Mouse (Mus musculus) testis, adult 2 months (tissue): Measurements from ENCODE around the gene Palm3. TPM values are rescaled to one million over a fixed set of nuclear protein-coding genes. Genes with fewer than 3 reads are reported as not detected.
A peak's percentile ranks its signal among the peaks of the same experiment; 100 is the strongest.

Experiments used
- H3K27ac ChIP-seq: fragments of 200-500 bp; 2 replicates; pipeline ENCODE4 v1.5.1; 2012; ENCODE audit warnings: low read depth, low read length; ENCODE audit not compliant: control insufficient read depth, insufficient read depth
- H3K27me3 ChIP-seq: fragments of 200-500 bp; 2 replicates; pipeline ENCODE4 v1.6.1; 2012; ENCODE audit warnings: mild to moderate bottlenecking, low read length, moderate library complexity; ENCODE audit not compliant: control insufficient read depth, insufficient read depth
- H3K36me3 ChIP-seq: fragments of 200-500 bp; 2 replicates; pipeline ENCODE4 v1.6.1; 2012; ENCODE audit warnings: mild to moderate bottlenecking, low read length; ENCODE audit not compliant: control insufficient read depth, insufficient read depth
- H3K4me1 ChIP-seq: fragments of 200-500 bp; 2 replicates; pipeline ENCODE4 v1.6.1; 2012; ENCODE audit warnings: low read length; ENCODE audit not compliant: control insufficient read depth, insufficient read depth
- H3K4me3 ChIP-seq: fragments of 200-500 bp; 2 replicates; pipeline ENCODE4 v1.5.1; 2012; ENCODE audit warnings: low read depth, mild to moderate bottlenecking, low read length, moderate library complexity, mixed read lengths; ENCODE audit not compliant: control insufficient read depth
- CTCF ChIP-seq: fragments of 200-500 bp; IDR thresholded peaks from 2 replicates; pipeline ENCODE4 v1.5.1; 2012; ENCODE audit warnings: low read depth, mild to moderate bottlenecking, inconsistent platforms, low read length, moderate library complexity; ENCODE audit not compliant: control insufficient read depth, insufficient read depth, insufficient replicate concordance
- POLR2A ChIP-seq: fragments of 200-500 bp; IDR thresholded peaks from 2 replicates; pipeline ENCODE4 v1.6.1; 2012; ENCODE audit warnings: low read depth, mild to moderate bottlenecking, inconsistent platforms, low read length, moderate library complexity; ENCODE audit not compliant: control insufficient read depth
- polyA plus RNA-seq: library from polyadenylated mRNA; depleted of rRNA; stranded (reverse); fragments of >200 nt; gene quantifications from 2 replicates; pipeline ENCODE4 v1.2.3, GENCODE M21; 2012

Gene Palm3
- polyA plus RNA-seq, 1 experiment = 1.9 TPM

GRCm38 (mm10) chr8:83989243-83989642, 32.0 kb upstream of the Palm3 start:
- Histone ChIP-seq H3K36me3 (peaks cover 6% of the 10 kb centered on the region), H3K27me3 (no peaks in the 10 kb centered on the region), H3K4me1 (no peaks in the 10 kb centered on the region), H3K4me3 (no peak overlapping the region), H3K27ac (no peak overlapping the region)
- TF ChIP-seq CTCF (no peak), POLR2A (no peak)

DNA sequence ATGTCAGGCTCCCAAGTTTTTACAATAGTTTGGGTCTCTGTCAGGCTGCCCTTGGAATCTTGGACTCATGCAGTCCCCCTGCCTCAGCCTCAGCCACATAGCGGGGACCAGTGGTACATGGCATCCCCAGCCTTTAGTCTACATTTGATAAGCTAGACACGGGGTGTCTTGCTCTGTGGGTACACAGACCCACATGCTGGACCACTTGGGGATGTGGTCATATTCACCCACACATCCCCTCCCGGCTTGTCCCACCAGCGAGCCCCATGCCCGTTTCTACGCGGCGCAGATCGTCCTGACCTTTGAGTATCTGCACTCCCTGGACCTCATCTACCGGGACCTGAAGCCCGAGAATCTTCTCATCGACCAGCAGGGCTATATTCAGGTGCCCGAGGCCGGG, 31.1 kb upstream of the Palm3 start:
- Histone ChIP-seq H3K36me3 (peaks cover 6% of the 10 kb centered on the region), H3K4me3 (no peak overlapping the region), H3K27me3 (no peaks in the 10 kb centered on the region), H3K27ac (no peak overlapping the region), H3K4me1 (no peaks in the 10 kb centered on the region)
- TF ChIP-seq CTCF (no peak), POLR2A (no peak)

- H3K27me3 ChIP-seq = no peaks in the 10 kb centered on the region
- H3K27ac ChIP-seq = no peak overlapping the region
- H3K4me1 ChIP-seq = peaks cover 9% of the 10 kb centered on the region
- peaks cover 5% of the 10 kb centered on the region for H3K36me3 ChIP-seq
- TF ChIP-seq POLR2A (no peak), CTCF (no peak)
- no peak overlapping the region for H3K4me3 ChIP-seq
These were observed 28.8 kb upstream of the Palm3 start for GRCm38 (mm10) chr8:83992488-83992887.

DNA sequence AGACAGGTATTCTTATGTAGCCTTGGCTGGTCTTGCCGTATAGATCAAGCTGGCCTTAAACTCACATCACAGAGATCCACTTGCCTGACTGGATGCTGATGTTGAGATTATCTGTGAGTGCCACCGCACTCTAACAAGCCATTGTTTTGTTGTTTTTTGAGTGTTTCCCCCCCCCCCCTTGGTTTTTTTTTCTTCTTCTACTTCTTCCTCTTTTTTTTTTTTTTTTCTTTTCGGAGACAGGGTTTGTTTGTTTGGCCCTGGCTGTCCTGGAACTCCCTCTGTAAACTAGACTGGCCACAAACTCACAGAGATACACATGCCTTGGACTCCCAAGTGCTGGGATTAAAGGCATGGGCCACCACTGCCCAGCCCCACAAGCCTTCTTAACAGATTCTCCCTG, 27.2 kb upstream of the Palm3 start:
- no peaks in the 10 kb centered on the region for H3K27me3 ChIP-seq
- no peak overlapping the region for H3K4me3 ChIP-seq
- H3K36me3 ChIP-seq = peaks cover 5% of the 10 kb centered on the region
- TF ChIP-seq CTCF = no peak
- TF ChIP-seq POLR2A = no peak
- H3K27ac ChIP-seq = no peak overlapping the region
- H3K4me1 ChIP-seq = peaks cover 17% of the 10 kb centered on the region

GRCm38 (mm10) chr8:83995973-83996372, 25.3 kb upstream of the Palm3 start:
- Histone ChIP-seq H3K27ac (no peak overlapping the region), H3K4me3 (no peak overlapping the region), H3K36me3 (peaks cover 5% of the 10 kb centered on the region), H3K4me1 (peaks cover 21% of the 10 kb centered on the region), H3K27me3 (no peaks in the 10 kb centered on the region)
- TF ChIP-seq CTCF (no peak), POLR2A (no peak)

DNA sequence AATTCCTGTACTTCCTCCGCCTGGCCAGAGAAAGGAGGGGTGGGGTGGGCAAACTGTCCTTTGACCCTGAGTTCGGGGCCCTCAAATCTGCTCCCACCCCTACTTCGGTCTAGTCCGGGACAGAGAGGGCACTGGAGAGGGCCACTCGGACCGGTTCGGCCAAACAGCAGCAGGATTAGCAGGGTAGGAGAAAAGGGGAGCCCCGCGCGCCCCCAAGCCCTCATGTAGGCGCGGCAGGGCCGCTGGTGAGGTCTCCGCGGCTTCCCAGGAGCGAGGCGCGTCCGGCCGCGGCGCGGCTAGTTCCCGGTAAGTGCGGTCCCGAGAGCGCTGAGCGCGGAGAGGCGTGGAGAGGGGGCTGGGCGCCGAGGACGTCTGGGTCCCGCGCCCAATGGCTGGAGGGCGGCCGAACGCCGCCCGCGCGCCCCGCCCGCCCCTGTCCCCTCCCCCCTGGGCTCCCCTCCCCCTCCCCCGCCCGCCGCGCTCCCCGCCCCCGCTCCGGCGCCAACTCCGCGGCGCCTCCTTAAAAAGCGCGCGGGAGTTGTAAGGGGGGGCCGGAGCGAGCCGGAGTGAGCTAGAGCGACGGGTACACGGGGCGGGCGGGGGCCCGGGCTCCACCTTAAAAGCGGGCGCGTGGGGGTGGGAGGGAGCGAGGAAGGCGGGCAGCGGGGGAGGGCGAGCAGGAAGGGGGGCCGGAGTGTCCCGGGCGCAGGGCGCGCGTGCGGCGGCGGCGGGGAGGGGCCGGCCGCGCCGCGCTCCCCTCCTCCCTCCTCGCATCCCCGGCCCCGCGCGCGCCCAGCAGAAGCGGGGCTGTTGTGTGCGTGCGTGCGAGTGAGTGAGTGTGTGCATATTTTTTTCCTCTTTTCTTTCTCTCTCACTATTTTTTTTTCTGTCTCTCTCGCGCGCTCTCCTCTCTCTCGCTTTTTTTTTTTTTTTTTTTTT, 24.4 kb upstream of the Palm3 start:
- Histone ChIP-seq H3K4me1 (peaks cover 30% of the 10 kb centered on the region), H3K4me3 (peak overlapping the region; percentile 89), H3K27ac (peak overlapping the region; percentile 75), H3K36me3 (no peaks in the 10 kb centered on the region; the same call in 1 of the 2 replicates), H3K27me3 (no peaks in the 10 kb centered on the region)
- TF ChIP-seq CTCF = no peak
- TF ChIP-seq POLR2A = peak; percentile 67

DNA sequence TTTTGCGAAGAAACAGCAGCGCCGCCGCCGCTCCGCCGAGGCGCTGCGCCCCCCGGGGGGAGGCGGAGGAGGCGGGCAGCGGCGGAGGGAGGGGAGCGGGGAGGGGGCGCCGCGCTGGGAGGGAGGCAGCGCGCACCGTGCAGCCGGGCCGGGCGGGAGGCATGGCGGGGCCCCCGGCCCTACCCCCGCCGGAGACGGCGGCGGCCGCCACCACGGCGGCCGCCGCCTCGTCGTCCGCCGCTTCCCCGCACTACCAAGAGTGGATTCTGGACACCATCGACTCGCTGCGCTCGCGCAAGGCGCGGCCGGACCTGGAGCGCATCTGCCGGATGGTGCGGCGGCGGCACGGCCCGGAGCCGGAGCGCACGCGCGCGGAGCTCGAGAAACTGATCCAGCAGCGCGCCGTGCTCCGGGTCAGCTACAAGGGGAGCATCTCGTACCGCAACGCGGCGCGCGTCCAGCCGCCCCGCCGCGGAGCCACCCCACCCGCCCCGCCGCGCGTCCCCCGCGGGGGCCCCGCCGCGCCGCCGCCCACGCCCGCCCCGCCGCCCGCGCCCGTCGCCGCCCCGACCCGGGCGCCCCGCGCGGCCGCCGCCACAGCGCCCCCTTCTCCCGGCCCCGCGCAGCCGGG, 23.6 kb upstream of the Palm3 start, which contains the start of gene Samd1:
Gene Samd1 (plus strand): TSS at position 162 of the 631 bp plus-strand sequence.
- H3K27ac ChIP-seq = peak within 1 kb of the TSS; percentile 75
- no peak for TF ChIP-seq CTCF
- TF ChIP-seq POLR2A = no peak
- no peaks in the 10 kb centered on the region for H3K27me3 ChIP-seq
- H3K4me1 ChIP-seq = peaks cover 35% of the 10 kb centered on the region
- peak within 1 kb of the TSS; percentile 89 for H3K4me3 ChIP-seq
- H3K36me3 ChIP-seq = no peaks in the 10 kb centered on the region
